Mouse (Mus musculus) kidney, adult 2 months (tissue): ENCODE measurements around the gene Kank1.

Experiments
- CTCF ChIP-seq: fragments of 200-500 bp; conservative IDR thresholded peaks from 2 replicates; pipeline ENCODE4 v1.5.1; 2011; ENCODE audit warnings: low read depth, mild to moderate bottlenecking, control low read depth, low read length, moderate library complexity, mixed read lengths; ENCODE audit not compliant: insufficient read depth, insufficient read length
- POLR2A ChIP-seq: fragments of 200-500 bp; IDR thresholded peaks from one replicate; pipeline ENCODE4 v1.6.1; 2011; ENCODE audit warnings: low read depth, low read length, control low read depth

- TF ChIP-seq POLR2A (no peak), CTCF (no peak)
Measured at GRCm38 (mm10) chr19:25193751-25194150, 43.0 kb upstream of the Kank1 start.
